Mouse (Mus musculus) midbrain, embryonic 13.5 days (tissue): Measurements from ENCODE around the gene Csnk1g2. TPM values are rescaled to one million over a fixed set of nuclear protein-coding genes. Genes with fewer than 3 reads are reported as not detected.

Experiments used
- ATAC-seq: fragments of 200-750 bp; cut with Nextera tagmentation; 2 replicates; pipeline ENCODE4 v1.8.0; 2017; ENCODE audit warnings: mild to moderate bottlenecking, moderate TSS enrichment, moderate library complexity
- H3K27ac ChIP-seq: fragments of 300-500 bp; sonication (generic); 2 replicates; pipeline ENCODE4 v1.5.1; 2015; ENCODE audit warnings: inconsistent platforms, mild to moderate bottlenecking, moderate library complexity
- H3K27me3 ChIP-seq: fragments of 300-500 bp; sonication (generic); 2 replicates; pipeline ENCODE4 v1.6.1; 2015; ENCODE audit warnings: mild to moderate bottlenecking, inconsistent platforms
- H3K36me3 ChIP-seq: fragments of 300-500 bp; sonication (generic); 2 replicates; pipeline ENCODE4 v1.6.1; 2015; ENCODE audit warnings: mild to moderate bottlenecking, inconsistent platforms
- H3K4me1 ChIP-seq: fragments of 300-500 bp; sonication (generic); replicated peaks from 2 replicates; pipeline ENCODE4 v1.6.1; 2015; ENCODE audit warnings: inconsistent platforms
- H3K4me2 ChIP-seq: fragments of 300-500 bp; sonication (generic); replicated peaks from 2 replicates; pipeline ENCODE4 v1.6.1; 2015; ENCODE audit warnings: moderate library complexity, mild to moderate bottlenecking, inconsistent platforms
- H3K4me3 ChIP-seq: fragments of 300-500 bp; sonication (generic); replicated peaks from 2 replicates; pipeline ENCODE4 v1.5.1; 2015; ENCODE audit warnings: mild to moderate bottlenecking, inconsistent platforms
- H3K9ac ChIP-seq: fragments of 300-500 bp; sonication (generic); replicated peaks from 2 replicates; pipeline ENCODE4 v1.6.1; 2015; ENCODE audit warnings: mild to moderate bottlenecking, inconsistent platforms
- H3K9me3 ChIP-seq: fragments of 300-500 bp; sonication (generic); 2 replicates; pipeline ENCODE4 v1.6.1; 2016; ENCODE audit warnings: mild to moderate bottlenecking, inconsistent platforms
- WGBS: fragments of 180-500 bp; shearing (Covaris S2); methylation state at CpG from one replicate; pipeline ENCODE4 v1.1.7; 2015; 5-methylcytosine and 5-hydroxymethylcytosine counted together
- polyA plus RNA-seq: library from polyadenylated mRNA; unstranded; fragments of >200 nt; fragmentation: Nextera tagmentation; extraction: Ambion mirVana; gene quantifications from 2 replicates; pipeline ENCODE4 v1.2.1, GENCODE M21; 2015

Gene Csnk1g2
- polyA plus RNA-seq, 1 experiment from 2014 or later = 115 TPM

- no peak for ATAC-seq
- Histone ChIP-seq H3K27me3 (no peaks in the 10 kb centered on the region), H3K9me3 (no peaks in the 10 kb centered on the region), H3K4me3 (no peak overlapping the region), H3K4me2 (no peak overlapping the region), H3K27ac (no peak overlapping the region), H3K4me1 (peaks cover 43% of the 10 kb centered on the region), H3K9ac (peak overlapping the region; percentile 44; the same call in 1 of the 2 replicates), H3K36me3 (peaks cover 57% of the 10 kb centered on the region)
- 83% methylated on average over 11 of the region's 11 CpGs for WGBS
Measured at GRCm38 (mm10) chr10:80671936-80672690, 49.5 kb downstream of the Csnk1g2 start.

DNA sequence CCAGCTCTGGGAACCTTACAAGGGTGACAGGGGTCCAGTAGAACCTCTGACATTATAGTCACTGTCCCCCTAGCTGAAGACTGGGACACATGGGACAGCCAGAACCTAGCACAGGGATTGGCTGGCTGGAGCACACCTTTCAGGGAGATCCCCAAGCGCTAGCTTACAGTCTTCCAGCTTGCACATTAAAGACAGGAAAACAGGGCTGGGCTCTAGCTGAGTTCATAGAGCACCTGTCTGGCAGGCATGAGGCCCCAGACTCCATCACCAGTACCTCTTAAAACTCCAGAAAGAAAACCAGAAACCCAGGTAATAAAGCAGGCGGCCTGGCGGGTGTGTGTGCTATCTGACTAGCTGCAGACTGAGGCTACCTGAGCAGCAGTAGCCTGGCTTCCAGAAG lies 51.1 kb downstream of the Csnk1g2 start:
- Histone ChIP-seq H3K27ac (no peak overlapping the region), H3K4me3 (peak overlapping the region; percentile 99), H3K9ac (peak overlapping the region; percentile 99), H3K9me3 (no peaks in the 10 kb centered on the region), H3K36me3 (peaks cover 41% of the 10 kb centered on the region), H3K4me1 (peaks cover 59% of the 10 kb centered on the region), H3K4me2 (peak overlapping the region; percentile 84), H3K27me3 (no peaks in the 10 kb centered on the region)
- ATAC-seq = no peak
- 93% methylated on average over 3 of the region's 3 CpGs for WGBS

- peaks cover 64% of the 10 kb centered on the region for H3K4me1 ChIP-seq
Measured at GRCm38 (mm10) chr10:80674161-80674711, 51.6 kb downstream of the Csnk1g2 start.

DNA sequence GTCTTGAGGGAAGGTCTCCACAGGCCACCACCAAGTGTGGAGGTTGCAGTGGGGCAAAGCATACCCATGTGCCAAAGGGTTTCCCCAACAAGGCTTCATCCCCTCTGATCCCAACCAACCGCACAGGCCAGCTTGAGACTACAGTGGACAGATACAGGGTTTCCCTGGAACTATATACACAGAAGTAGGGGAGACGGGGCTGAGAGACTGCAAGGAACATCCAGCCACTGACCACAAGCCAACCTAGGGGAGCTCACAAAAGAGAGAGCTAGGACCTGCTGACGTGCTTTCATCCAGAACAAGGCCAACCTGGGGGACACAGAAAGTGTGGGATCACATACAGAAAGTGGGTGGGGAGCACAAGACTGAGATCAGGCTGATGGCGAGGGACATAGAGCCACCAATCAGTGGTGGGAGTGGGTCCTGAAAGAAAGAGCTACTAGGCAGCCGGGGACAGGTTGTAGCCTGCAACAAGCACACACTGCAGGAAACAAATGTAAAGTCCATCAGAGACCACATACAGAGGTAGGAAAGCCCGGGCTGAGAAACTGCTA lies 52.3 kb downstream of the Csnk1g2 start:
- H3K4me2 ChIP-seq = peak overlapping the region; percentile 84
- peaks cover 71% of the 10 kb centered on the region for H3K4me1 ChIP-seq
- H3K36me3 ChIP-seq = peaks cover 29% of the 10 kb centered on the region
- no peaks in the 10 kb centered on the region for H3K9me3 ChIP-seq
- H3K27ac ChIP-seq = peak overlapping the region; percentile 98
- H3K4me3 ChIP-seq = peak overlapping the region; percentile 99
- peak overlapping the region; percentile 99 for H3K9ac ChIP-seq
- WGBS = 17% methylated on average over 6 of the region's 6 CpGs
- ATAC-seq = no peak
- no peaks in the 10 kb centered on the region for H3K27me3 ChIP-seq

More at GRCm38 (mm10) chr10:80674161-80674711, 51.6 kb downstream of the Csnk1g2 start:
- Histone ChIP-seq H3K4me3 (peak overlapping the region; percentile 99), H3K4me2 (peak overlapping the region; percentile 84), H3K9ac (peak overlapping the region; percentile 99), H3K9me3 (no peaks in the 10 kb centered on the region), H3K27me3 (no peaks in the 10 kb centered on the region), H3K27ac (no peak overlapping the region), H3K36me3 (peaks cover 35% of the 10 kb centered on the region)
- WGBS = 69% methylated on average over 5 of the region's 5 CpGs
- no peak for ATAC-seq

DNA sequence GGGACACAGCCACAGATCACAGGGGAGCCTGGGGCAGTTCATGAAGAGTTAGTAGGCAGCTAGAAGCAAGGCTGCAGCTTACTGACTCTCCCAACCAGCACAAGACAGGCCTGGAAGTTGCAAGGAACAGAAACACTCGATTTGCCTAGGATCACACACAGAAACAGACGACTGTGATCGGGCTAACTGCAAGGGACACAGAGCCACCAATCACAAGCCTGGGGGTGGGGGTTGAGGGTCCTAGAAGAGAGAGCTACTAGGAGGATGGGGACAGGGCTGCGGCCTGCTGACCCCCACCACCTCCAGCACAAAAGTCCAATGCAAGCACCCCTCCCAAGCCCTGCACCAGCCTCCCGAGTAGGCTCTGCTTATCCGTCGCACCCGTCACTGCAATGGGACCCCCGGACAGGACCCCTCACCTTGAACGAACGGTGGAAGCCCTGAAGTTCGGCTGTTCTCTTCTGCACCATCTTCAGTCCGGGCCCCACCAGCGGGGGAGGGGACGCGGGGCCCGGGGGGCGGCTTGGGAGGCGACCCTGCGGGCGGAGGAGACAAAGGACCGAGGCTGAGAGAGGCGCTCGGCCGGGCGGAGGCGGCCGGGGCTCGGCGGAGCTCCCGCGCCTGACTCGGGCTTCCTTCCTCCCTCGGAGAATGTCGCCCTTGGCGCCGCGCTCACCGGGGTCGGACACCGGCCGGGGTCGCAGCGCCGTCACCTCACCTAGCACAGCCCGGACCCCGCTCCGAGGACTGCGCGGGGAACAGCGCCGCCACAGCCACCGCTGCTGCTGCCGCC lies 53.0 kb downstream of the Csnk1g2 start:
- peaks cover 71% of the 10 kb centered on the region for H3K4me1 ChIP-seq
- 0% methylated on average over 54 of the region's 54 CpGs for WGBS

DNA sequence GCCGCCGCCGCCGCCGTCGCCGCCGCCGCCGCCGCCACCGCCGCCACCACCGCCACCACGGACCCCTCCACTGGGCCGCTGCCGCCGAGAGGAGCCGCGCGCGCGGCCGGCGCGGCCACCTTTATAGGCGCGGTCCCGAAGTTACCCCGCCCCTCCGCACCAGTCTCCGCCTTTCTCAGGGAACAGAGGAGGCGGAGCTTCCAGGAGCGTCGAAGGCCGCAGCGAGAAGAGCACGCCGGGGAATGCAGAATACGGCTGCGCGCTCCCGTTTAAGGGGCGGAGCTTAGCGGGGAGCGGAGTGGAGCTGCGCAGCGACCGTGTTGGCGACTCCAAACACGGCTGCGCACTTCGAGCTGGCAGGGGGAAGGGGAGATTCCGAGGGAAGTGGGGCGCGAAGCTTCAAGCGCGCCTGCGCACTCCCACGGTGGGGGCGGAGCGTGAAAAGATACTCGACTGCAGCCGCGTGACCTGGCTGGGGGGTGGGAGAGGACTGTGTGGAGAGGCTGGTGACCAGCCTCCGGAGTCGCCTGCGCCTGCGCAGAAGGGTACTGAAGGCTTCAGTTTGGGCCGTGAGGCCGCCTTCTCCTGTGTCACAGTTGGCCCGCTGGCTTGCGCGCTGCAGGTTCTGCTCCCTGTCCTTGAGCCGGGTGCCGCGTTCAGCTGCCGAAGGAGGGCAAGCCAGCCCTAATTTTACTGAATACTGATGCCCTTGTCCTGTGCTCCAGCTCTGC lies 53.7 kb downstream of the Csnk1g2 start:
- H3K4me1 ChIP-seq = peaks cover 68% of the 10 kb centered on the region
- H3K27me3 ChIP-seq = no peaks in the 10 kb centered on the region
- H3K36me3 ChIP-seq = peaks cover 14% of the 10 kb centered on the region
- peak overlapping the region; percentile 98 for H3K27ac ChIP-seq
- H3K9me3 ChIP-seq = no peaks in the 10 kb centered on the region
- peak overlapping the region; percentile 99 for H3K4me3 ChIP-seq
- H3K4me2 ChIP-seq = peak overlapping the region; percentile 84
- H3K9ac ChIP-seq = peak overlapping the region; percentile 99
- peak; percentile 91 for ATAC-seq
- under 1% methylated on average over 68 of the region's 78 CpGs for WGBS

More for the DNA sequence above, 53.0 kb downstream of the Csnk1g2 start:
- ATAC-seq = peak; percentile 12
- peak overlapping the region; percentile 98 for H3K27ac ChIP-seq
- peak overlapping the region; percentile 99 for H3K9ac ChIP-seq
- H3K4me2 ChIP-seq = peak overlapping the region; percentile 84
- H3K9me3 ChIP-seq = no peaks in the 10 kb centered on the region
- no peaks in the 10 kb centered on the region for H3K27me3 ChIP-seq
- peak overlapping the region; percentile 99 for H3K4me3 ChIP-seq
- peaks cover 22% of the 10 kb centered on the region for H3K36me3 ChIP-seq

GRCm38 (mm10) chr10:80677128-80677875 lies 54.7 kb downstream of the Csnk1g2 start:
- Histone ChIP-seq H3K9me3 (no peaks in the 10 kb centered on the region), H3K4me1 (peaks cover 63% of the 10 kb centered on the region), H3K4me3 (peak overlapping the region; percentile 99), H3K27me3 (no peaks in the 10 kb centered on the region), H3K9ac (peak overlapping the region; percentile 82), H3K27ac (peak overlapping the region; percentile 98), H3K36me3 (peaks cover 5% of the 10 kb centered on the region; the same call in 1 of the 2 replicates), H3K4me2 (peak overlapping the region; percentile 84)
- 46% methylated on average over 9 of the region's 9 CpGs for WGBS
- peak; percentile 4 for ATAC-seq

GRCm38 (mm10) chr10:80677942-80678436 lies 55.4 kb downstream of the Csnk1g2 start, which contains the start of gene Mknk2:
Gene Mknk2 (minus strand): TSS chr10:80678112.
- ATAC-seq = no peak; the same call in 1 of the 2 replicates
- H3K4me2 ChIP-seq = peak within 1 kb of the TSS; percentile 84
- 31% methylated on average over 8 of the region's 8 CpGs for WGBS
- no peaks in the 10 kb centered on the region for H3K27me3 ChIP-seq
- peak within 1 kb of the TSS; percentile 99 for H3K4me3 ChIP-seq
- peaks cover 56% of the 10 kb centered on the region for H3K4me1 ChIP-seq
- peaks cover 5% of the 10 kb centered on the region for H3K36me3 ChIP-seq
- H3K9ac ChIP-seq = peak within 1 kb of the TSS; percentile 82
- H3K27ac ChIP-seq = peak within 1 kb of the TSS; percentile 98
- H3K9me3 ChIP-seq = no peaks in the 10 kb centered on the region

GRCm38 (mm10) chr10:80678601-80679377 lies 56.2 kb downstream of the Csnk1g2 start:
- 60% methylated on average over 9 of the region's 10 CpGs for WGBS
- Histone ChIP-seq H3K27ac (peak overlapping the region; percentile 98), H3K36me3 (peaks cover 12% of the 10 kb centered on the region), H3K27me3 (no peaks in the 10 kb centered on the region), H3K4me2 (no peak overlapping the region), H3K9ac (peak overlapping the region; percentile 82), H3K4me1 (peaks cover 48% of the 10 kb centered on the region), H3K9me3 (no peaks in the 10 kb centered on the region), H3K4me3 (no peak overlapping the region)
- no peak for ATAC-seq
